Mouse (Mus musculus): ENCODE results near the gene Psenen. TPM values are rescaled to one million over a fixed set of nuclear protein-coding genes. Genes with fewer than 3 reads are reported as not detected.

Gene Psenen
- total RNA-seq (2015; ENCODE audit: low replicate concordance) = 67.4 and 73.8 TPM in 2 replicates
- total RNA-seq (2017; ENCODE audit: low replicate concordance) = 32.9 and 98.7 TPM in 2 replicates

DNA sequence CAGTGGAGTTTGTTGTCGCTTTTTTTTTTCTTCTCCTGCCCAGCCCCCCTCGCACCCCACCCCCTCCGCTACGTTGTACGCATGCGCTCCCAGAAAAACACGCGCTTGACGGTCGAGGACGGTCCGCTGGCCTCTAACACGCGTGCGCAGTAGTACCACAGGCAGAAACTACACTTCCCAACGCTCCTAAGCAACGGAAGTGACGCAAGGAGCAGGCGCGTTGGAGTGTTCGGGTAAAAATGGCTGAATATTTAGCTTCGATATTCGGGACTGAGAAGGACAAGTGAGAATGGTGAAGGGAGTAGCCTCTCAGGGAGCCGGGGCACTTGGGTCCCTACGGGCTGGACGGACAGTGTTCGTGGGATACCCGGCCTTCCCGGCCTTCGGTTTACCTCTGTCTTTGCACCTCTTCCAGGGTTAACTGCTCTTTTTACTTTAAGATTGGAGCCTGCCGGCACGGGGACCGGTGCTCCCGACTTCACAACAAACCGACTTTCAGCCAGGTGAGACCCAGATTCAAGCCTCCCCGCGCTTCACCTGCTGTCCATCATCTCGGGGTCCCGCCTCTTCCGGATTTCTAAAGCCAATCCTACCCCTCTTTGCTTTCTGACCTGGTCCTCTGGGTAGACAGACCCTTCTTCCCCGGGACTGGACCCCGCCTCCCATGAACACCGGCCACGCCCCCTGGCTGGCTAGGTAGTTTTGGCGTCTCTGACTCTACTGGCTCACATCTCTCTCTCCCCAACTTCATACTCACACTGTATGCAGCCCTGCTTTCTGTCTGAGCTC is at the start of gene Psenen, which contains the start of the genes U2af1l4 and Gm49396:
TSS of gene Psenen (minus strand) at position 511 of the 789 bp plus-strand sequence.
TSS of gene U2af1l4 (plus strand) at position 185 of the 789 bp plus-strand sequence.
TSS of gene Gm49396 (plus strand) at position 228 of the 789 bp plus-strand sequence.
- peak; percentile 73 for ATAC-seq (replicated peaks; ENCODE audit: low FRiP score, poor library complexity, severe bottlenecking)

- ATAC-seq (replicated peaks; ENCODE audit: low FRiP score, poor library complexity, severe bottlenecking) = no peak
These were observed 49.4 kb upstream of the Psenen start, which contains the start of gene Upk1a for GRCm38 (mm10) chr7:30612654-30613402. Upk1a (minus strand) TSS chr7:30612847.

GRCm38 (mm10) chr7:30610043-30610442 is 46.6 kb upstream of the Psenen start:
- no peak for ATAC-seq (replicated peaks; ENCODE audit: low FRiP score, poor library complexity, severe bottlenecking)

- ATAC-seq (replicated peaks; ENCODE audit: low FRiP score, poor library complexity, severe bottlenecking) = no peak
These were observed 45.0 kb upstream of the Psenen start for GRCm38 (mm10) chr7:30608476-30608875.

DNA sequence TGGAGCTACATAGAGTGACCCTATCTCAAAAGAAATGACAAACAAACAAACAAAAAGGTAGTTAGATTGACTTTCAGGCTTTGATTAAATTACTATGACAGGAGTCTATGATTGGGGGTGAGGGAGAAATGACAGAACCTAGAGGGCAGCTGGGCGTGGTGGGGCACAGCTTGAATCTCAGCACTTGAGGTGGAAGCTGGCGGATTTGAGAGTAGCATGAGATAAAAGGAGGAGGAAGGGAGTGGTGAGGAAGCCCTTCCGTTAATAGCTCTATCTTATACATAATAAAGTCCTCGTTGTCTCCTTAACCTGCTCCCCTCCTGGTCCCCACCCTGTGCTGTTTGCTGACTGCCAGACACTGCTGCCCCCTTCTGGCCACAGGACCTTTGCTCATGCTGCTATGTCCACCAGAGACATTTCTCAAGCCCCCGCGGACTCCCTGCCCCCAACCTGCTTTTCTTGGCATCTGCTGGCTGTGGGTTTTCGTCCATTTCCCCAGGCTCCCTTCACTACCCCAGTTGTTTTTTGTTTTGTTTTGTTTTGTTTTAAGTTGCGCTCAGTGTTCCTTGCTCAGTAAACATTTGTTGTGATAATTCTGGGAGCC is 44.4 kb upstream of the Psenen start:
- peak; percentile 70; the same call in 1 of the 2 replicates for ATAC-seq (replicated peaks; ENCODE audit: low FRiP score, poor library complexity, severe bottlenecking)

GRCm38 (mm10) chr7:30604944-30605343 is 41.5 kb upstream of the Psenen start:
- no peak for ATAC-seq (replicated peaks; ENCODE audit: low FRiP score, poor library complexity, severe bottlenecking)

DNA sequence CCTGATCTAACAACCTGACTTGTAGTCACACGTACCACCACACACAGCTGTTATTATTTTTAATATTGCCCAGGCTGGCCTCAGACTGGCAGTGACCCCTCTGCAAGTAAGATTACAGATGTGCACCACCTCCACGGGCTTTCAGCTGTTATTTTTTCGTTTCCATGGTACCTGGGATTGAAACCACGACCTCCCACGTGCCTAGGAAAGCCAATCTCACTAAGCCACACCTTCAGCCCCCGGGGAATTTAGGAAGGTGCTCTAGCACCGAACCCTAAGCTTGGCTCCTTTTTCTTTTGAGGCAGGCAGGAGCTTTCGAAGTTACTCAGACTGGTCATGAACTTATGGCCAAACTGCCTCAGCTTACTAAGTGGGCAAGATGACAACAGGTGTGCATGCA is 41.0 kb upstream of the Psenen start:
- ATAC-seq (replicated peaks; ENCODE audit: low FRiP score, poor library complexity, severe bottlenecking) = no peak

DNA sequence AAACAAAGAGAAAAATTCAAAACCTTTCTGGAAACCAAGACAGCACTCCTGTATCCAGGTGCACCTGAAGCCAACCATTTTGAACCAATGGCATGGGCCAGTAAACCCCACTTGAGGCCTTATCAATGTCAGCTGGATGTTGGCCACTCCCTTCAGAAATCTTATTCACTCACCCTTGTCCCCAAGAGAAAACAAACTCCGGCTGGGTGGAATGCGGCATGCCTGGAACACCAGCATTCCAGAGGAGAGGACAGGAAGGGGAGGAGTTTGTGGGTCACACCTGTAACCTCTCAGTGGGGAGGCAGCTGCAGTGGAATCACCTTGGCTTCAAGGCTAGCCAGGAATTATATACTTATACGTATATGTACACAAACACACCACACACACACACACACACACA is 39.2 kb upstream of the Psenen start:
- no peak for ATAC-seq (replicated peaks; ENCODE audit: low FRiP score, poor library complexity, severe bottlenecking)

GRCm38 (mm10) chr7:30600651-30601050 is 37.2 kb upstream of the Psenen start:
- ATAC-seq (replicated peaks; ENCODE audit: low FRiP score, poor library complexity, severe bottlenecking) = no peak

DNA sequence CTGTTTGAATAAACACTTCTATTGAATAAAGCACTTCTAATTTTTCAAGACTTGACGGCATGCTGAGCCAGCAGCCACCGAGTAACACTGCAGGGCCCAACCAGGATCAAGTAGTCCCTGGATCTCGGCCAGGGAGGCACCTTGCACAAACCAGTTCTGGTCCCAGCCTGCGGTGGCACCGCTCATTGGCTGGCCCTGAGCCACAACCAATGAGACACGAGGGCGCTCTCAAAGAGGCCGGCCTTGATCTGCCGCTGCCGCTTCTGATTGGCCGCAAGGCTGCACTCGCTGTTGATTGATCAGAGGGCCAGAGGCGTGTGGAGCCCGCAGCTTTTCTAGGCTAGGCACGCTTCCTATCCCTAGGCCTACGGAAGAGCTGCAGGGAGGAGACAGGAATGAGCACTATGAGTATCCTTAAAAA is 36.5 kb upstream of the Psenen start:
- peak; percentile 99 for ATAC-seq (replicated peaks; ENCODE audit: low FRiP score, poor library complexity, severe bottlenecking)

GRCm38 (mm10) chr7:30598786-30599185 is 35.4 kb upstream of the Psenen start, which contains the start of gene Zbtb32:
Zbtb32 (minus strand) TSS chr7:30598909.
- ATAC-seq (replicated peaks; ENCODE audit: low FRiP score, poor library complexity, severe bottlenecking) = no peak

- ATAC-seq (replicated peaks; ENCODE audit: low FRiP score, poor library complexity, severe bottlenecking) = no peak
These were observed 33.4 kb upstream of the Psenen start for GRCm38 (mm10) chr7:30596811-30597210.

DNA sequence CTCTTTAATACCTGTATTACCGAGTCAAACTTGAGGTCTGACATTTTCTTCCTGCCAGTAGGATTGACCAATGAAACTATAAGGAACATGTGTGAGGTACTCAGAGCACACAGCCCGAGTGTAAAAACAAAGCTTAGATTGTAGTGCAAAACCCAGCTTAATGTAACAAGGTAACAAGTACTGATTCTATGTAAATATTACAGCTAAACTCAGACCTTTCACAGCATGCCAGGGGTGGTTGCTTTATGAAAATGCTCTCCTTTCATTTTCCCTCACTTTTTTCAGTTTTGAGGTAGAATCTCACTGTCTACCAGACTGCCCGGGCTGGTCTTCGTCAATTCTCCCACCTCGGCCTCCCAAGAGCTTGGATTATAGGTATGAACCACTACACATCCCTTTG is 32.7 kb upstream of the Psenen start:
- no peak for ATAC-seq (replicated peaks; ENCODE audit: low FRiP score, poor library complexity, severe bottlenecking)

DNA sequence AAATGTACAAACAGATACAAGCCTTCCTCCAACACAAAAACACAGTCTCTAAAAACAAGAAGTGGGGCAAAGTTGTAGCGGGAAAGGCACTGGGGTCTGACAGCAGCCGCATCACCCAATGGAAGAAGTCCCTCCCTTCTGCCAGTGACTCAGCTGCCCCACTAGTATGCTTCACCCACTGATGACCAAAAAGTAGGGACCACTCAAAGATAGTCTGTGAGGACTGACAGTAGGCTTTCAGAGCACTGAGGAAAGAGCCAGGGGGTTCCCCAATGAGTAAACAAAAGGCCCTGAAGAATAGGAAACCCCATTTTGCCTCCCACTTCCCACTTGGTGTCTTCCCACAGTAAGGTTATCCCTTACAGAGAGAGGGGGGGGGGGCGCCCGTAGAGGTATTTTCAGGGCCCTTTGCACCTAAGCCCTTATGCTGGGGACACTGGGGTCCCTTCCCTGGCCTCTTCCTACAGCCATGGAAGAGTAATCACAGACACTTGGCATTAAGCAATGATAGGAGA is 31.1 kb upstream of the Psenen start:
- no peak for ATAC-seq (replicated peaks; ENCODE audit: low FRiP score, poor library complexity, severe bottlenecking)

DNA sequence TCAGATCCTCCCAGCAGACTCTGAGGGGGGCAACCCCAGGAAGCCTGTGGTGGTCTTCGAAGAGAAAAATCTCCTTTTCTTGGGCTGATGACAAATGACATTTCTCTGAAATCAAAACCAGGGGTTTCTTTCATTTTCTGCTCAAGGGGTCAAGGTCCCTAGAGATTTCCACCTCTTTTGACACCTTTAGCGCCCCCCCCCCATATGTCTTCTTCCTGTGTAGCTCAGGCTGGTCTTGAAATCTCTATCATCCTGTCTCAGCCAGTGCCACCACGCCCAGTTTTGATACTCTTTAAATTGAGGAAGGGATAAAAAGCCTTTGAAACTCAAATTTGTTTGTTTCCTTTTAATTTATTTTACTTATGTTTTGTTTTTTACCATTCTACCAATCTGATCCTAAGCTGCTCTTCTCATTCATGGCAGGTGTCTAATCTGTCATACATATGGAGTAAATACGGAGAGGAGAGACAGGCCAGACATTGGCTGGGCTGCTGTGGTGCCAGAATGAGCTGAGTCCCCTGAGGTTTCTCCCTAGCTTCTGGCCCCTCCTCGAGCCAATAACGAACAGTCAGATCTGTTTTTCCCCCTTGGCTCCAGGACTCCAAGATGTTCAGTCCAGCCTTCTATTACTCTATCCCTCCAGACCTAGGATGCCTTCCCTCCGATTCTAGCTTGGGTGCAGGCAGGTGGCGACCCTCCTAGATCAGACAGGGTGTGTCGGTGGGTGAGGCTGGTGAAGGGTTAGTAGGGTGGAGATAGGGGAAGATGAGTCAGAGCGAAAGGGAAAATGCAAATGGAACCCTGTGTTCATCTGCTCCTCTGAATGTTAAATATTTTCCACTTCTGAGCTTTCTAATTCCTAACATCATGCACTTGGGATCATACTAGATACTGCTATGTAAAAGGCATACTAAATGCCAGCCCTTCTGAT is 30.4 kb upstream of the Psenen start:
- no peak for ATAC-seq (replicated peaks; ENCODE audit: low FRiP score, poor library complexity, severe bottlenecking)

DNA sequence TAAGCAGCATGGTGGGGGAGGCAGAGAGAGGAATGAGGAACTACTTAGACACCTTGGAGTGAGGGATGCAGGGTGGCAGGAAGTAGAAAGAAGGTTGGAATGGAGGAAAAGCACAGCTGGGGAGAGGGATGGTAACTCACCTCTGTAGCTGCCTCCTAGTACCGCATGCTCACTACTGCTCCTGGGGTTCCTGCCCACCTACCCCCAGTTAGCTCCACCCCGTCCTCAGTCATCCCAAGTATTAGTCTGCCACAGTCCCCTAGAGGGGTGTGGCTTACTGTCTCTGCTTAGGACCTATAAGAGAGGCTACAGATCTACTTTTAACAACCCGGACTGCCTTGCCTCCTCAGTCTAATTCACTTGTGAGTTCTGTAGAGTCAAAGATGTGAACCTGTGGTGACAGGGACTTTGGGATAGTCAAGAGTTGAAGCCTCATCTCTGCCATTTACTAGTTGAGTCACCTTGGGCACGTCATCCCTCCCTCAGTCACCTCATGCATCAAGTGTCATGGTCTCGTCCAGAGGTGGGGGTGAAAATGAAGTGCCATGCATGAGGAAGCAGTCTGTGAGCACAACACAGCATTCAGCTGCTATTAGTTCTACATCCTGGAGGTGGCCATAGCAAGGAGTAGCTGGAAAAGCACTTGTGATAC is 29.5 kb upstream of the Psenen start:
- ATAC-seq (replicated peaks; ENCODE audit: low FRiP score, poor library complexity, severe bottlenecking) = no peak

GRCm38 (mm10) chr7:30591605-30591951 is 28.2 kb upstream of the Psenen start:
- no peak for ATAC-seq (replicated peaks; ENCODE audit: low FRiP score, poor library complexity, severe bottlenecking)

- ATAC-seq (replicated peaks; ENCODE audit: low FRiP score, poor library complexity, severe bottlenecking) = no peak
These were observed 27.6 kb upstream of the Psenen start for GRCm38 (mm10) chr7:30590927-30591604.
